Mouse (Mus musculus): ENCODE results near the gene Zfand4. TPM values are rescaled to one million over a fixed set of nuclear protein-coding genes. Genes with fewer than 3 reads are reported as not detected.
"Not testable (repeated sequence)": the region's sequence is repeated elsewhere in the genome, so short reads cannot be mapped to it uniquely, and the experiment has no call there.

Zfand4 gene
- polyA plus RNA-seq, 1 experiment from 2014 or later, result 8.3 TPM

DNA sequence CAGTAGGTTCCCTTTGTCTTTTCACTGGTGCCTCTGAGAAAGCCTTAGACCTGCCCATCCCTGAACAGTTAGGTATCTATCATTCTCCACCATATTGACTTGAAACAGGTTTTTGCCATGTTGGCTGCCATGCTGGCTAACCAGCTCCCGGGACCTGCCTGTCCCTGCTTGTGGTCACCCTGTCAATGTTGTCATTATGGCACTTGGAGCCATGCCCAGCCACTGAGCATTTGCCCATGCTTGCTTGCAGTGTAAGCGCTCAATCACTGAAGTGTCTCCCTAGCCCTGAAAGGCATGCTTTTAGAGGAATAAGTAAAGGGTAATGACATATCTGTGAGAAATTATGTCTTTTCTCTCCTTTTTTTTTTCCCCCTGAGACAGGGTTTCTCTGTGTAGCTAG, 67.4 kb downstream of the Zfand4 start:
- no peak overlapping the region for H3K27ac ChIP-seq
- no peaks in the 10 kb centered on the region for H3K36me3 ChIP-seq
- no peak overlapping the region for H3K9ac ChIP-seq
- H3K9me3 ChIP-seq, result no peaks in the 10 kb centered on the region
- no peaks in the 10 kb centered on the region for H3K4me1 ChIP-seq (replicated peaks)
- no peak overlapping the region for H3K4me3 ChIP-seq
- peaks cover 4% of the 10 kb centered on the region; the same call in 1 of the 2 replicates for H3K27me3 ChIP-seq
- 90% methylated on average over 2 of the region's 2 CpGs for WGBS
- no peak overlapping the region for H3K4me2 ChIP-seq
- no peak for ATAC-seq (ENCODE audit: low FRiP score)

DNA sequence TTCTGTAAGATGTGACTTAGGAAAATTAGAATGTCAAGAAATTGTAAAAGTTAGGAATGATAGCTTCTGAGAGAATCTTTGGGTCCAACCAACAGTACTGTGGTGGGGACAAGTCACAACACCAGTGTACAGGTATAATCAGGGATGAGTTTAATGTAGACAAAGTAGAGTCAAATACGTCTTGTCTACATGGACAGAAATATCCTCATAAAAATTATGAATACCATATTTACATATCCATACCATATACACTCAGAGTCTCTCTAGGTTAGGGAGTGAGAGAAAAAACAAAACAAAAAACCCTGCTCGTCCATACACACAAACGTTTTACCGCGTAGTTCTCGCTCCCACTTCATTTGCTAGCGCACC, 73.4 kb downstream of the Zfand4 start:
- Histone ChIP-seq H3K9me3 (no peaks in the 10 kb centered on the region), H3K27ac (peak overlapping the region; percentile 85), H3K27me3 (peaks cover 6% of the 10 kb centered on the region; the same call in 1 of the 2 replicates), H3K4me3 (peak overlapping the region; percentile 92), H3K4me2 (peak overlapping the region; percentile 61), H3K4me1 (replicated peaks) (peaks cover 18% of the 10 kb centered on the region), H3K36me3 (0 out of 2 replicates have a peak, but pooled peaks cover 5% of the 10 kb centered on the region), H3K9ac (peak overlapping the region; percentile 90)
- 0% methylated on average over 7 of the region's 7 CpGs for WGBS
- no peak; the same call in 1 of the 2 replicates for ATAC-seq (ENCODE audit: low FRiP score)

DNA sequence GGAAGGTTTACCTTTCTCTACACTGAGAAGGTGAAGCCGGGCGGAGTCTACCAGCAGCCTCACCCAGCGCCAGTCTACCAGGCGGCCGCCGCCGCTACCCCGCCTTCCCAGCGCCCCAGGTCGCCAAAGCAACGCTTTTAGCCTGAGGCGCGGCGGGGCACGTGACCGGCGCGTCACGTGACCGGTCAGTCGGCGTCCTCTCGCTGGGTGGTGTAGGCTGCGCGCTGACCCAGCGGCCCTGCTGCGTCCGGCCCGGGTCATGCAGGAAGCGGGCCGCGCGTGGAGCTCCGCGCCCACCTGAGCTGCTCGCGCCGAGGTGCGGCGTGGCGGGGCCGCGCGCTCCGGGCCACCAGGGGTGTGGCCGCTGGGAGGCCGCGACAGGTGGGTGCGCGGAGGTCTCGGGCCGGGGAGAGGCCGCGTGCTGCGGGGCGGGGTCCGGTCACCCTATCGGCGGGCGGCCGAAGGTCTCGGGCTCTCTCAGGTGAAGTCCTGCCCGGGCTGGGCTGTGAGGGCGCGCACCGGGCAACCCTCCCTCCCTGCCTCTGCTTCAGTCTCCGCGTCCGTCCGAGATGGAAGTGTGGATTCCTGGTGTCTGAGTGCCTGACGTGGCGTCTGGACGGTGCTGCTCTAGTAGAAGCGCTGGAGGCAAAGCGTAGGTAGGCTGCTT, 73.9 kb downstream of the Zfand4 start, which contains the start of gene March8:
Gene March8 (plus strand): TSS at position 190 of the 667 bp plus-strand sequence.
- Histone ChIP-seq H3K9ac (peak within 1 kb of the TSS; percentile 90), H3K4me1 (replicated peaks) (peaks cover 18% of the 10 kb centered on the region), H3K36me3 (0 out of 2 replicates have a peak, but pooled peaks cover 5% of the 10 kb centered on the region), H3K4me3 (peak within 1 kb of the TSS; percentile 92), H3K27me3 (peaks cover 6% of the 10 kb centered on the region; the same call in 1 of the 2 replicates), H3K9me3 (no peaks in the 10 kb centered on the region), H3K4me2 (peak within 1 kb of the TSS; percentile 61), H3K27ac (peak within 1 kb of the TSS; percentile 85)
- ATAC-seq (ENCODE audit: low FRiP score), result peak; percentile 95
- WGBS, result 0% methylated on average over 38 of the region's 75 CpGs

DNA sequence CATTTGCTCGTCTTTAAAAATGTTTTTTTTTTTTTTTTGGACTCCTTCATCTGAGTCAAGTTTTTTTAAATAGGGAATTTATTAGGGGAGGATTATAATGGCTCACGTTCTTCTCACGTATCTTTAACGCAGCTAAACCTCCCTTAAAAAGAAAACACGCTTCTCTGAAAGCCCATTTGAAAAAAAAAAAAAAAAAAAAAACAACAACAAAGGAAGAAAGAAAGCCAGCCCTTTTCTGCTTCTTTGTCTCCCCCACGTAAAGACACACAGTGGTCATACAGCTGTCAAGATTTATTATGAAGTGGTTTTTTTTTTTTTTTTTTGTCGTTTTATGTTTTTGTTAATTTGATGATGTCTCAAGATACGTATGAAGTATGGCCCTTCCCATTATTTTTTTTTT, 74.5 kb downstream of the Zfand4 start:
- Histone ChIP-seq H3K27ac (peak overlapping the region; percentile 85), H3K4me1 (replicated peaks) (peaks cover 18% of the 10 kb centered on the region), H3K27me3 (peaks cover 6% of the 10 kb centered on the region; the same call in 1 of the 2 replicates), H3K4me2 (peak overlapping the region; percentile 61), H3K4me3 (peak overlapping the region; percentile 92), H3K36me3 (peaks cover 7% of the 10 kb centered on the region; the same call in 1 of the 2 replicates), H3K9me3 (no peaks in the 10 kb centered on the region), H3K9ac (peak overlapping the region; percentile 90)
- no peak for ATAC-seq (ENCODE audit: low FRiP score)
- WGBS, result 8% methylated on average over 8 of the region's 8 CpGs

DNA sequence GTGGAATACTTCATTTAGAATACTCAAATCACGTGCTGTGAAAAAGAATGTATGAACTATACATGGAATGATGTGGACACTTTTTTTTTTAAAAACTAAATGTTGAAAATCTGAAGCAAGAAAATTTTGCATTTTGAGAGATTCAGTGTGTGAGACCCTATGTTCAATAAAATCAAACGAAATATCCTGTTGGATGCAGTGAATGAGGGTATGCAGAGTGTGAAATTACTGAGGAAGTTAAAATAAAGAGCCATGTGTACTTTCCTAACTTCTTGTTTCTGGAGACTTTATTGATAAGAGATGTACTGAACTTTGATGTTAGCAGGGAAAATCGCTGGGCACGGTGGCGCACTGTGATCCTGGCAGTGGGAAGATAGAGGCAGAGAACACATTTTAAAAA, 75.1 kb downstream of the Zfand4 start:
- Histone ChIP-seq H3K4me2 (peak overlapping the region; percentile 61), H3K27me3 (peaks cover 6% of the 10 kb centered on the region; the same call in 1 of the 2 replicates), H3K4me3 (peak overlapping the region; percentile 92), H3K27ac (no peak overlapping the region), H3K9me3 (no peaks in the 10 kb centered on the region), H3K36me3 (peaks cover 7% of the 10 kb centered on the region; the same call in 1 of the 2 replicates), H3K4me1 (replicated peaks) (peaks cover 18% of the 10 kb centered on the region), H3K9ac (peak overlapping the region; percentile 90; the same call in 1 of the 2 replicates)
- 83% methylated on average over 5 of the region's 5 CpGs for WGBS
- ATAC-seq (ENCODE audit: low FRiP score), result no peak

DNA sequence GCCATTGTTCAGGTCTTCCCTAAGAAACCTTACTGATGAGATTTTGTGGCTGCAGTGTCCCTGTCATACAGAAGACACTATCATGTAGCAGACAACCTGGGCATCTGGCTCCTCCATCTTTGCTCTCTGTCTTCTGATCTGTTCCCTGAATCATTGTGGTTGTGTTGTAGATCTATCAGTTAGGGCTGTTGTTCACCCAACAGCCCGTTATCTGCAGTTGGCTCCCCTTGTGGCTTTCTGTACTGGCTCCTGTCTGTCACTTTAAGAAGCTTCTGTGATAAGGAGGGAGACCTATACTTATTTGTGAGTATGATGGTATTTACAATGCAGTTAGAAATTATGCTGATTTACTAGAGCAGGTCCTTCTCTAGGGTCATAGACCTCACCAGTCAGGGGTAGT, 76.5 kb downstream of the Zfand4 start:
- no peaks in the 10 kb centered on the region for H3K9me3 ChIP-seq
- no peak for ATAC-seq (ENCODE audit: low FRiP score)
- peaks cover 6% of the 10 kb centered on the region; the same call in 1 of the 2 replicates for H3K27me3 ChIP-seq
- H3K4me2 ChIP-seq, result peak overlapping the region; percentile 61
- 93% methylated on average over 1 of the region's 1 CpGs for WGBS
- no peak overlapping the region for H3K27ac ChIP-seq
- peak overlapping the region; percentile 26; the same call in 1 of the 2 replicates for H3K9ac ChIP-seq
- peaks cover 7% of the 10 kb centered on the region; the same call in 1 of the 2 replicates for H3K36me3 ChIP-seq
- no peak overlapping the region for H3K4me3 ChIP-seq
- H3K4me1 ChIP-seq (replicated peaks), result peaks cover 18% of the 10 kb centered on the region

DNA sequence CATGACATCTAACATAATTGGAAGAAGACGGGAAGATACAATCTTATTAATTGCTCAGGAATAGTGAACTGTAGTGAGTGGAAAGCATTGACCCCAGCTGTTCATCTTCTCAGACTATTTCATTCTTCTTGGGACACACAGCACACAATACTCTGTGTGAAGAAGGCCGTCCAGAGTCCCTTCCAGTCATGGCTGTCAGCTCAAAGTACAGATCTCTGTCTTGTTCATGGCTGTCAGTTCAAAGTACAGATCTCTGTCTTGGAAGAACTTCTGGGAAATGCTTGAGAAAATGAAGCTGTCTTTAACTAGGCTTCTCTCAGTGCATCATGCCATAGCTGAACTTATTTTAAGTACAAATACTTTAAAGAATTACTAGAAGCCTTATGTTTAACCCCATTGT, 83.9 kb downstream of the Zfand4 start:
- 78% methylated on average over 2 of the region's 2 CpGs for WGBS
- Histone ChIP-seq H3K4me2 (no peak overlapping the region), H3K9ac (no peak overlapping the region), H3K4me3 (no peak overlapping the region), H3K9me3 (no peaks in the 10 kb centered on the region), H3K36me3 (peaks cover 2% of the 10 kb centered on the region; the same call in 1 of the 2 replicates), H3K4me1 (replicated peaks) (no peaks in the 10 kb centered on the region), H3K27ac (no peak overlapping the region), H3K27me3 (no peaks in the 10 kb centered on the region)
- no peak for ATAC-seq (ENCODE audit: low FRiP score)

DNA sequence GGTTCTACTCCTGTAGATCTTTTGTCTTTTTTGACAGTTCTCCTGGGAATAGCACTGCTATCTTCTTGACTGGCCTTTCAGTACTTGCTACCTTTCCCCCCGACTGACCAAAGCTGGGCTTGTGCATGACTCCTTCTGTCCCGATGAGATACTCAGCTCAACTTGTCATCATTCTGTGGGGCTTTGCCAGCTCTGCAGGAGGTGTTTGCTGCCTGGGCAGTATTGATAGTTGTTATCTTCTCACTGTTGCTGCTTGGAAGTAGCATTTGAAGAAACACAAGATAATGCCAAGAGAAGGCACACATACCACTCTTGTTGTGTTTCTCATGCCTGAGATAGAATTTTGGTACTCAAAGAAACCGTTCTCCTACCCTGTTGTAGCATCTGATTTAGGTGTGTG, 86.0 kb downstream of the Zfand4 start:
- WGBS, result 83% methylated on average over 3 of the region's 3 CpGs
- ATAC-seq (ENCODE audit: low FRiP score), result no peak

DNA sequence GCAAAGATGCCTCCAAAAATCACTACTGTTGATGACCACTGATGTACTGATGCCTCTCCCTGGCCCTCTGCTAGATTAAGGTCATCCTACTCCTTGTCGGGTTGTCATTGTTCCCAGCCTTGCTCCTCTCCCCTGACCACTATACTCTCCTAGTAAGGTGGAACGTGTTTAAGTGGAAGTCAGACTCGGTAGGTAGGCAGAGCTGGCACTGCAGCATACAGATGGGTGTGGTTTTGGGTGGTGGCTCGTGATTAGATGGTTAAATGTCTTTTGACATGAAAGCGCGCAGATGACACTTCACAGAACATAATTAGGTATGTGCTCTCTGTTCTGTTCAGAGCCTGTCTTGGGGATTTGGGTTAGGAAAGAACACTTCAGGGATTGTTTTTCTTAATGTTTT, 86.6 kb downstream of the Zfand4 start:
- no peaks in the 10 kb centered on the region for H3K9me3 ChIP-seq
- H3K27me3 ChIP-seq, result no peaks in the 10 kb centered on the region
- H3K4me1 ChIP-seq (replicated peaks), result no peaks in the 10 kb centered on the region
- ATAC-seq (ENCODE audit: low FRiP score), result no peak
- H3K27ac ChIP-seq, result no peak overlapping the region
- no peak overlapping the region for H3K4me2 ChIP-seq
- H3K36me3 ChIP-seq, result no peaks in the 10 kb centered on the region
- no peak overlapping the region for H3K4me3 ChIP-seq
- no peak overlapping the region for H3K9ac ChIP-seq
- WGBS, result 90% methylated on average over 6 of the region's 6 CpGs

More for the DNA sequence above, 86.0 kb downstream of the Zfand4 start:
- no peak overlapping the region for H3K9ac ChIP-seq
- no peaks in the 10 kb centered on the region for H3K9me3 ChIP-seq
- no peaks in the 10 kb centered on the region for H3K27me3 ChIP-seq
- no peak overlapping the region for H3K4me2 ChIP-seq
- no peak overlapping the region for H3K4me3 ChIP-seq
- no peaks in the 10 kb centered on the region for H3K4me1 ChIP-seq (replicated peaks)
- H3K27ac ChIP-seq, result no peak overlapping the region
- H3K36me3 ChIP-seq, result no peaks in the 10 kb centered on the region

DNA sequence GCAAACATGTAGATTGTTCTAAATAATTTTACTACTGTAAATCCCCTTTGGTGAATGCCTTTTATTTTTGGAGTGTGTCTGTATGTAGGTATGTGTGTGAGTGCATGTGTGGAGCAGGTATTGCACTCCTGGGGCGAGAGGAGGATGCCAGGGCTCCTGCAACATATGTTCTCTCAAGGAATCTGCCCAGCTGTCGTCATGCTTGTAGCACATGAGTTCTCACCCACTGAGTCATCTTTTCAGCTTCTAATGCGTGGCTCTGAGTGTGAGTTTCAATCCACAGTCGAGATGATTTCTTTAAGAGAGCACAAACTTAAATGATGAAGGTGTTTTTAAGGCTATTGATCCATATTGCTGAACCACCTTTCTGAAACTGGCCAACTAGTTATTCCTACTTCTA, 87.5 kb downstream of the Zfand4 start:
- Histone ChIP-seq H3K4me2 (no peak overlapping the region), H3K27ac (no peak overlapping the region), H3K9ac (no peak overlapping the region), H3K4me1 (replicated peaks) (no peaks in the 10 kb centered on the region), H3K4me3 (no peak overlapping the region), H3K9me3 (no peaks in the 10 kb centered on the region), H3K27me3 (no peaks in the 10 kb centered on the region), H3K36me3 (no peaks in the 10 kb centered on the region)
- WGBS, result 81% methylated on average over 4 of the region's 4 CpGs
- no peak for ATAC-seq (ENCODE audit: low FRiP score)

DNA sequence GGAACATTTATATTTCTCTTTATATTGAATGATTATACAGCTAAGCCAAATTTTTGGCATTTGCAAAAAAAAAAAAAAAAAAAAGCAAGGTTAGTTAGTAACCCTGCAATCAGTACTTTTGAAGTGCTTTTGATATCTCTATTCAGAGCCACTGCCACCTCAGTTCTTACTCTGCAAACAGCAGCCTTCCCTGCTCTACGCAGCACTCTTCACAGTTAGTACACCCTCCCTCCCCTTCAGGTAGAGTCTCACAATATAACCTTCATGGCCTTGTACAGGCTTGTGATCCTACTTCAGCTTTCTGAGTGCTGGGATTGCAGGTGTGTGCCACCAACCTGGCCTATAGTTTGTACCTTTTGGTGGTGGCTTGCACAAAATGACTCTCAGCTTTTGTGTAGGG, 89.4 kb downstream of the Zfand4 start:
- ATAC-seq (ENCODE audit: low FRiP score), result no peak

DNA sequence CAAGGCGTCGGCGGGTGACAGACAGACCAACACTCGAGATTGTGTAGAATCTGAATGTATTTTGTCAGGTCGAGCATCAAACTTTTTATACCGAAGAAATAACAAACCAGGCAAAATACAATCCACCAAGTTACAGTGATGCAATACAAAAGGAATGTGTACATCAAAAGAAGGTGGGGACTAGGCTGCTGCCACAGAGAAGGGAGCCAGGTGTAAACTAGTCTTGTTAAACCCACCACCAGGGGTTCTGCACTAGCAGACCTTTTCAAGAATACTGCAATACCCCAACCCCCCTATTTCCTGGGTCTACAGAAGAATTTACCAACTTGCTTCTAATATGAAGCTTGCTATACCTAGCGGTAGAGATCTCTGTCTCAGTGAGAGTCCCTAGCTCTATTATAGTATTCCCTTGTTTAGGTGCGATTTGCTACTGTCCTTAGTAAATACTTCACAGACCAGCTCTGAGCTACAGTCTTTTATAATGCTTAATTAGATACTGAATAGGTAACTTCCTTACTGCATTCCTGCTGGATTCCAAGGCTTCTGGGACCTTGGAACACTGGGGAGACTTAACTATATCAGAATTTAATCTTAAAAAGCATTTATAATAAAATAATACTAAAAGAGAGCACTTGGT, 92.4 kb downstream of the Zfand4 start:
- not testable (repeated sequence) for H3K4me2 ChIP-seq; H3K27me3 ChIP-seq; H3K9me3 ChIP-seq; H3K36me3 ChIP-seq; H3K4me1 ChIP-seq (replicated peaks); H3K9ac ChIP-seq; H3K4me3 ChIP-seq; ATAC-seq (ENCODE audit: low FRiP score); H3K27ac ChIP-seq
- WGBS, result 76% methylated on average over 8 of the region's 8 CpGs

More for the DNA sequence above, 89.4 kb downstream of the Zfand4 start:
- peaks cover 5% of the 10 kb centered on the region for H3K4me1 ChIP-seq (replicated peaks)
- H3K9ac ChIP-seq, result no peak overlapping the region
- H3K4me2 ChIP-seq, result no peak overlapping the region
- no peaks in the 10 kb centered on the region for H3K27me3 ChIP-seq
- H3K36me3 ChIP-seq, result no peaks in the 10 kb centered on the region
- H3K27ac ChIP-seq, result no peak overlapping the region
- H3K9me3 ChIP-seq, result no peaks in the 10 kb centered on the region
- 95% methylated on average over 1 of the region's 1 CpGs for WGBS
- no peak overlapping the region for H3K4me3 ChIP-seq
